Mouse (Mus musculus): ENCODE data around the gene Ryr1.

- TF ChIP-seq POLR2A (IDR thresholded peaks at IDR 0.05; ENCODE audit: control insufficient read depth, low read depth, low read length) (no peak), CTCF (IDR thresholded peaks at IDR 0.05; ENCODE audit: control insufficient read depth, insufficient read depth, insufficient replicate concordance, low read depth, low read length) (no peak)
Observed at GRCm38 (mm10) chr7:29070364-29071168, 54.4 kb downstream of the Ryr1 start.
